Mouse (Mus musculus) urinary bladder, adult 2 months (tissue): ENCODE results near the gene Pecam1. TPM values are rescaled to one million over a fixed set of nuclear protein-coding genes. Genes with fewer than 3 reads are reported as not detected.
A peak's percentile ranks its signal among the peaks of the same experiment; 100 is the strongest.
"Not testable (repeated sequence)": the region's sequence is repeated elsewhere in the genome, so short reads cannot be mapped to it uniquely, and the experiment has no call there.

Experiments used
- DNase-seq: peaks from one replicate; pipeline ENCODE4 v3.0.0; 2022; ENCODE audit warnings: low spot score
- polyA plus RNA-seq: library from polyadenylated mRNA; depleted of rRNA; stranded (reverse); fragments of >200 nt; gene quantifications from 2 replicates; pipeline ENCODE4 v1.2.3, GENCODE M21; 2012

Pecam1 gene
- polyA plus RNA-seq, 1 experiment = 47.7 TPM

GRCm38 (mm10) chr11:106728402-106729366 lies 21.7 kb downstream of the Pecam1 start:
- DNase-seq = no peak

- DNase-seq = no peak
These were observed 22.5 kb downstream of the Pecam1 start for GRCm38 (mm10) chr11:106727967-106728366.

DNA sequence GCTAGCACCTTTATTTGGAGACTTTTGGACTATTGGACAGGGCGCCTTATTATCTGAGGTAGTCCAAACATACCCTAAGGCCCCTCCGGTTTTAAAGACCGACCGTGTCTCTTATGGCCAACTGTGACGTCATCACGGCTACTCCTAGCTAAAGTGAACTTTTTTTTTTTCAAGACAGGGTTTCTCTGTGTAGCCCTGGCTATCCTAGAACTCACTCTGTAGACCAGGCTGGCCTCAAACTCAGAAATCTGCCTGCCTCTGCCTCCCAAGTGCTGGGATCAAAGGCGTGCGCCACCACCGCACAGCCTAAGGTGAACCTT lies 25.6 kb downstream of the Pecam1 start:
- not testable (repeated sequence) for DNase-seq

DNA sequence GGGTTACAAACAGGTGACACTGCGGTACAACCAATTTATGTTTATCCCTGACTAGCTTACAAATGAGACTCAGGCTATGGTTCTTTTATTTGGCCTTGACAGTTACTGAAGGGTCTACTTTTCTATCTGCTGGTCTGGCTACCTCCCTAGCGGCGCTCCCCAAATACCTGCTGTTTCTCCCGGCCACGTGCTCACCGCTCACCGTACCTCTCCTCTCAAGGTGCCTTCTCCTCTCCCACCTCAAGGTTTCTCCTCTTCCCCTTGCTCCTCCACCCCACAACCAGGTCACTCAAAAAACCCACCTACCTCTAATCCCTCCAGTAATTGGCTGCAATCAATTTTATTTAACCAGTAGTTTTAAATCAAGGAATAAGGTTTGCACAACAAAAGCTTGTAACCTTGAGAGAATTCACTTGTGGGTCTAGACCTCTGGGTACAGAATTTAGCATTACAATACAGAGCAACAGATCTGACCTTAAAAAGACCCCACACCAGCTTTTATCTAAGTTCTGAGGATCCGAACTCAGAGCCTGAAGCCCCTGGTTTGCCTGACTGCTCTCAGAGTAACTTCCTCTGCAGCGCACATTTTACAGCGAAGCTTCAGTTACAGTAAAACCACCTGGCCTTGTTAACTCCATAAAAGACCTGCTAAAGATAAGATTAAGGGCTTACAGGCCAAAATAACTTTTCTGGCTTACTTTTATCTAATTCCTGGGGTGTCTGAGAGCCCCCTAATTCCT lies 26.1 kb downstream of the Pecam1 start:
- no peak for DNase-seq

GRCm38 (mm10) chr11:106723611-106724125 lies 26.8 kb downstream of the Pecam1 start:
- DNase-seq = no peak

DNA sequence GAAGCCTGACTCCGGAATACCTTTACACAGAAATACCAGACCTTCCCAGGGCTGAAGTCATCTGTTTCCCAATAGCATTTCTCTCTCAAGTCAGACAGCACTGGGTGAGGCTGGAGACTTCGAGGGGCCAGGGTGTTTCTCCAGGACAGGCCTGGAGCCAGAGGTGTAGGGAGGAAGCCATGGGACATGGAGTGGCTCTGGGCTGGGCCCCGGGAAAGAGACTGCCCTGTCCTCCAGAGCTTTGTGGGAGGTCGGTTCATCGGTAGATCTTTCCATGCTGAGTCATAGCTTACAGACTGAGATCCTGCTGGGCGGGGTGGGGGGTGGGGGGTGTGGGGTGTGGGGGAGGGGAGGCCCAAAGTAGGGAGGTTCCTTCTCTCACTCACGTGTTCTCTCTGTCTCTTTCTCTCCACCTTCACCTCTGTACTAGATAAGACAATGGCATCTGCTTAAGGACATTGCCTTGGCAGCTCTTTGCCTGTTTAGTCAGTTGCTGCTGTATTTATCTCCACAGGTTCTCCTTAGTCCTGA lies 27.5 kb downstream of the Pecam1 start:
- peak; percentile 52 for DNase-seq

- no peak for DNase-seq
These were observed 30.0 kb downstream of the Pecam1 start for GRCm38 (mm10) chr11:106720379-106720778.

- no peak for DNase-seq
These were observed 33.9 kb downstream of the Pecam1 start for GRCm38 (mm10) chr11:106716568-106716967.

- no peak for DNase-seq
These were observed 35.4 kb downstream of the Pecam1 start for GRCm38 (mm10) chr11:106715066-106715465.

GRCm38 (mm10) chr11:106710789-106711188 lies 39.6 kb downstream of the Pecam1 start:
- no peak for DNase-seq

DNA sequence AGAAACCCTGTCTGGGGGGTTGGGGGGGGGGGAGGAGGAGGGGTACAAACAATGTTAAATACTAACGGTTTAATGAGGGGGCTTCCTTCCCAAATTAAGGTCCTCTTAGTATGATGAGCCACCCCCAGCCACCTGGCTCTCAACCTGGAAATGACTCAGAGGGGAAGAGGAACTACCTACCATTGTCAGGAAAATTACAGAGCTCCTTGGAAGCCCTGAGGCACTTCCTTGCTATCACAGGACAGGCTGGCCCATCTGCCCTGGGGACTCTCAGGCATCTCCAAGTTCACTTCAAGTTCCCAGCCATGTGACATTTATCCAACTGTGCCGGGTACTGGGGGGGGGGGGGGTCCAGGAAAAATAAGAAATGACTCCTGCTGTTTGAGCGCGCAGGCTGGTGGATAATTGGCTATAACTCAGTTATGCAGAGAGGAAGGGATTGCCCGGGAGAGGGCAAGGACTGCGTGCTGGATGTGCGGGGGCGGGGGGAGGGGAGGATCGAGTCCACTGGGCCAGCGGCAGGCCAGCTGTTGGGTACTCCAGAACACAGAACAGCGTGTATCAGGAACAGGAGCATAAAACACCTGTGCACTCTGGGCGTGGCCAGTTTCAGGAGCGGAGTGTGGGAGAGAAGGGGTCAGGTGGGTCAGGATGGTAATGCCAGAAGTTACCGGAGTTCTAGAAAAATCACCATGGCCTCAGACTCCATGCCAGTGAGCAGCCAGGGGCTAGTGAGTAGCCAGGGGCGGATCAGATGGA lies 41.0 kb downstream of the Pecam1 start:
- DNase-seq = no peak

- DNase-seq = no peak
These were observed 42.6 kb downstream of the Pecam1 start for GRCm38 (mm10) chr11:106707866-106708265.

- no peak for DNase-seq
These were observed 43.3 kb downstream of the Pecam1 start for GRCm38 (mm10) chr11:106707085-106707484.

GRCm38 (mm10) chr11:106706212-106706611 lies 44.2 kb downstream of the Pecam1 start:
- no peak for DNase-seq

GRCm38 (mm10) chr11:106704399-106705111 lies 45.9 kb downstream of the Pecam1 start:
- DNase-seq = no peak

- DNase-seq = no peak
These were observed 46.5 kb downstream of the Pecam1 start for GRCm38 (mm10) chr11:106703931-106704330.

- no peak for DNase-seq
These were observed 47.8 kb downstream of the Pecam1 start for GRCm38 (mm10) chr11:106702584-106702983.

GRCm38 (mm10) chr11:106701589-106701988 lies 48.8 kb downstream of the Pecam1 start:
- no peak for DNase-seq

GRCm38 (mm10) chr11:106699083-106699482 lies 51.3 kb downstream of the Pecam1 start:
- no peak for DNase-seq

GRCm38 (mm10) chr11:106698289-106698688 lies 52.1 kb downstream of the Pecam1 start:
- no peak for DNase-seq

DNA sequence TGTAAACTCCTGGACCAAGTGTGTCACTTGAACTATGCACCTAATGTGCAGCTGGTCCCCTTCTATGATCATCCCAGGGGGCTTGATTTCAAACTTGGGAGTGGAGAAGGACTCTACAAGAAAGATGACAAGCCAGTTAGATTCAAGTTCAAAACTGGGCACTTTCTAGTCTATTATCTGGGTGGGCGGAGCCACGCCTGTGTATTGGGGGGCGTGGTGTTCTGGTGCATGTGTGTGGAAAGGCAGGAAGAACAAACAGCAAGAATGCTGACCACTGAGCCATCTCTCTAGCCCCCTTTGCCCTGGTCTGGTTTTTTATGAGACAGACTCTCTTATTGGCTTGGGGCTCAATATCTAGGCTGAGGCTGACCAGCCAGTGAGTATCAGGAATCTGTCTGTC lies 54.5 kb downstream of the Pecam1 start:
- DNase-seq = no peak
